Mouse (Mus musculus): Measurements from ENCODE around the gene Bbs9.

DNA sequence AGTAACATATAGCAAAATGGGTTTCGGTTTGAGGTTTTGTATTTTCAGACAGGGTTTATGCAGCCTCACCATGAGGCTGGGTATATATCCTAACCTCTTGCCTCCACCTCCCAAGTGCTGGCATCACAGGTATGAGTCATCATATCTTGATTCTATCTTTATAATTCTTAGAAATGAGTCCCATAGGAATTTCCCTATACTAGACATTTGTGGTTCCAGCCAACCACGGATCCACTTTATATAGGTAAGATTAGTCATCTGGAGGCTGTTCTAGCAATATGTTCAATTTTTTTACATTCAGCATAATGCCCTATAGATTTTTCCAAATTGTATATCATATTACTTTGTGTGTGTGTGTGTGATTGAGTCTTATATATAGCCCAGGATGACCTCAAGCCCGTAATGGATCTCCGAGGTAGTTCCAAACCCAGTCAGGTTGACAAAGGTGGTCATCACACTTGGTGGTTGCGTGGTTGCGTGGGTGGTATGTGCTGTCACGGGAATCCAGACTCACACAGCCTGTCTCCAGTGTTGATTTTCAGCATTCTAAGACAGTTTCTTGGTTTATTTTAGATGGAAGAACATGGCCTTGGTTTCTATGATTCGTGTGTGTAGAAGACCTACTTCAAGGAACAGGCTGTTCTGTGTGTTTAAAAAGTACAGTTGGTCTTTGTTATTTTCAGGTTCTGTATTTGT lies 8.5 kb downstream of the Bbs9 start:
- TF ChIP-seq CTCF (IDR thresholded peaks at IDR 0.05; ENCODE audit: insufficient read depth, low read length) = no peak
- no peak for TF ChIP-seq POLR2A (IDR thresholded peaks at IDR 0.05; ENCODE audit: borderline replicate concordance, extremely low read depth, low read depth, low read length)
